Mouse (Mus musculus) frontal cortex, adult (tissue): ENCODE data around the gene Fbxw4.

Experiments used
- ATAC-seq: cut with Nextera tagmentation; 2 replicates; pipeline ENCODE4 v1.9.2; 2017; ENCODE audit warnings: mild to moderate bottlenecking, moderate library complexity, mixed read lengths; ENCODE audit not compliant: low TSS enrichment

The Fbxw4 gene

GRCm38 (mm10) chr19:45615415-45616213, 44.5 kb downstream of the Fbxw4 start:
- ATAC-seq: peak; percentile 23; the same call in 1 of the 2 replicates

DNA sequence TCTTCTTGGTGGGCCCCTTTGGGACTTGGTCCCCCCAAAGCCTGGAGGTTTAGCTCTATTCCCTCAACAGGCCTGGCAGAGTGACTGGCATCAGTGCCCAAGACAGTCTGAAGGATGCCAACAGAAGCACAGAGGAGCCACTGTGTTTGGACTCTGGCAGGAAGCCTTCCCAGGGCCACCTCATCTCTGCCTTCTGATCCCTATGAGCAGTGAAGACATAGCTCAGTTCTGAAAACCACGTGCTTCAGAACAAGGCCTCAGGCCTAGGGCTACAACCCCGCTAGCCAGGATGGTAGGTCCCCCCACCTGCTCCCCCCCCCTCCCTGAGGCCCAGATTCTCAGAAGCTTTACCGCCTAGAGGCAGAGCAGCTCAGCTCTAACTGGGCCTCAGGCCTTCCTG, 45.2 kb downstream of the Fbxw4 start:
- ATAC-seq: peak; percentile 9; the same call in 1 of the 2 replicates

GRCm38 (mm10) chr19:45614375-45614774, 45.7 kb downstream of the Fbxw4 start:
- ATAC-seq: no peak

GRCm38 (mm10) chr19:45610823-45611222, 49.3 kb downstream of the Fbxw4 start:
- no peak for ATAC-seq

- ATAC-seq: no peak
Observed at GRCm38 (mm10) chr19:45608648-45609339, 51.3 kb downstream of the Fbxw4 start.

DNA sequence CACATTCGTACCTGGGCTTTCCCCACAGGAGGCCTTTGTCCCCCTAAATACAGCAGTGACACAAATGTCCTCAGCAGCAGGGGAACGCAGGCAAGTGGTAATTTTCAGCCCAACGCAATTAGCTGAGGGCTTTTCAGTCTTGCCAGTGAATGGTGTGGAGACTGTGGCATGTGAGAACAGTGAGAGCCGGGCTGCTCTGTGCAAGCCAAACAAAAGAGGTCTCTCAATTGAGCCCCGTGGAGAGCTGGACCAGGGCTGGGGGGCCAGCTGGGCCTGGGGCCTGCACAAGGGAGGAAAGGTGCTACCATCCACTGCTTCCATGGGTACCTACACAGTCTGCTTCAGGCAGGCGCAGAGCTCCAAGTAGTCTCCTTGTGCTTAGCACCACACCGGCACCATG, 52.6 kb downstream of the Fbxw4 start:
- no peak for ATAC-seq

- no peak for ATAC-seq
Observed at GRCm38 (mm10) chr19:45606701-45607100, 53.4 kb downstream of the Fbxw4 start.

DNA sequence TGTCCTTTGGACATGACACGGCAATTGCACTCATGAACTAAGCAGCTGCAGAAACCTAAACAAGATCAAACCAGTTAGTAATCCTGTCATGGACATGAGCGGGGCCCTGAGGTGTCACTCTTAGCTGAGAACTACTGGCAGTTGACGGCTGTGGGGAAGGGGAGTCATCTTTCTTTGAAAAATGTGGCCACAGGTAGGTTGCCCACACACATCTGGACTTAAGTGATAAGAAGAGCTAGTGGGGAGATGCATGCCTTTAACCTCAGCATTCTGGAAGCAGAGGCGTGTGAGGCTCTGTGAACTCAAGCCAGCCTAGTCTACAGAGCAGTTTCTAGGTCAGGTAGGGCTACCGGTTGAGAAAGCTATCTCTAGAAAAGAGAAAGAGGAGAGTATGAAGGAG, 57.5 kb downstream of the Fbxw4 start:
- ATAC-seq: no peak

DNA sequence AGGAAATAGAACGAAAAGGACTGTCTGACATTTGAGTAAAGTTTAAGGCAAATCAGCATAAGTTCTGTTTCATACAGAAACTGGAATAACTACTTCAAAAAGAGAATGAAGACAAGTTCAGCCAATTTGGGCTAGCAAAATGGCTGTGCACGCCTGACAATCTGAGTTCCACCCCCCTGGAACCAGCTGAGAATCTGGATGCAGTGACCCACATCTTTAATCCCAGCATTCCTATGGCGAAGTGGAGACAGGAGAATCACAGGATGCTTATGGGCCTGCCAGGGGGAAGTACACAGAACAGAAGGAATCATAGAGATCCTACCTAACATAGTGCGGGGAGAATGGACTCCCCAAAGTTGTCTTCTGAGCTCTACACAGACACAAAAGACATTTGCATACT, 63.0 kb downstream of the Fbxw4 start:
- ATAC-seq: no peak

- ATAC-seq: no peak
Observed at GRCm38 (mm10) chr19:45596434-45596833, 63.7 kb downstream of the Fbxw4 start.

DNA sequence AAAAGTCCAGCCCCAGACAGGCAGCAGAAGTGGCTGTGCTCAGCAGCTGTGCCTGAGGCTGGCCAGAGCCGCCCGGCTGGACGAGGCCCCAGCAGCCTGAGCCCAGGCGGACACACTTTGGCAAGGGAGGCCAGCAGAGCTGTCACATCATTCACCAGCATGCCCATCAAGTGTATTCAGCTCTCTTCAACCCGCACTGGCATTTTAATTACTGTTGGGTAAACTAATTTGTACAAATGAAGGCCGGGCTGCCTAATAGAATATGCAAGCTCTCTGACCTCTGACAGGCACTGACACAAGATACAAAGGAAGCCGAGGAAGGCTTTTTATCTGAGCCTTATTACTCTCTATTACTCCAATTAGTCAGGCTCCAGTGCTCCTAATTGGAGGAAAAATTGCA, 64.1 kb downstream of the Fbxw4 start:
- ATAC-seq: no peak

GRCm38 (mm10) chr19:45595481-45595880, 64.6 kb downstream of the Fbxw4 start:
- ATAC-seq: no peak

- no peak for ATAC-seq
Observed at GRCm38 (mm10) chr19:45594079-45594478, 66.0 kb downstream of the Fbxw4 start.

DNA sequence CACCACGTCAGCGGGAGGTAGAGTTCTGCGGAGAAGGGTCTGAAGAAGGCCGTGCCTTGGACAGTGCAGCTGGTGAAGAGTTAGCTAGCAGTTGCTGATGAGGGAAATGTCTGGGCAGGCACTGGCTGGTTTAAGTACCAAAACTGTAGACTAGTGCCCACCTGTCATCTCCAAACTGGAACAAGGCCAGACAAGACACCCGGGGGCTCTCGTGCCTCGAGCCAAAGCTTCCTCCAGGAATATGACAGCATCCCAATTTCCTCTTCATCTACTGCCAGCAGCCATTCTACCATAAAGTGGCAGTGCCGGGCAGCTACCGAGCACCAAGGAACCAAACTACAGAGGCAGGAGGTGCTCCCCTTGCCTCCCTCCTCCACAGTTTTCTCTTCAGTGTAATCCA, 67.2 kb downstream of the Fbxw4 start:
- no peak for ATAC-seq

GRCm38 (mm10) chr19:45591704-45592103, 68.4 kb downstream of the Fbxw4 start:
- no peak for ATAC-seq

- no peak for ATAC-seq
Observed at GRCm38 (mm10) chr19:45589761-45590160, 70.4 kb downstream of the Fbxw4 start.

DNA sequence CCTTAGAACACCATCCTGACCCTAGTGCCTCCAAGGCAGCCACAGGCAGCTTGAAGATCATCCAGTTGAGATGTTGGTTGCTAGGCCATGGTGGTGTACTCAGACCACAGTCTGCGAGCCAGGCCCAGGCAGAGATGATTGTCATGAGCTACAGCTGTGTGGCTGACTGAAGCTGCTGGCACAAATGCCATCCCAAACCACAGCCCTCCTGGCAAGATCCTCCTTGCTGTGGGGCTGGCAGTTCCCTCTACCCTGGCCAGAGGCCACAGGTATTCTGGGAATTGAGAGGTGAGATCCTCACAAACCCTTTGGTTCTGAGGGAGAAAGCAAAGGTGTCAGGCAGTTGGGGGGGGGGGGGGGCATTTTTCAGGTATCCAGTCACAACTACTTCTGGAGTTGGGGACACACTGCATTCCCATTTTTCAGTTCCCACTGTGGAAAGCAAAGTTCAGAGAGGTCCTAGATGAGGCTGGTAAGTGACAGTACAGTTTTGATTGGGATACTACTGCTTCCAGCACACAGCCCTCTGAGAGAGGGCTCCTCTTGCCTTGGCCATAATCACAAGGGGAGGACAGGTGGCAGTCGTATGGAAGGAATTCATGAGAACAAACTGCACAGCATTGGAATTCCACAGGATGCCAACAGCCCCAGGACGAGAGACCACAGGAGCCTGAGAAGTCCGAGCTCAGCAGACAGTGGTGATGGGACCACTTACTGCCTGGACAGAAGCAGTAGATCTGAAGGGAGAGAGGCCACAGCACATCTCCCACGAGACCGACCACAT, 72.4 kb downstream of the Fbxw4 start:
- ATAC-seq: no peak

GRCm38 (mm10) chr19:45586850-45587249, 73.3 kb downstream of the Fbxw4 start:
- no peak for ATAC-seq

- no peak for ATAC-seq
Observed at GRCm38 (mm10) chr19:45584856-45585620, 75.1 kb downstream of the Fbxw4 start.

DNA sequence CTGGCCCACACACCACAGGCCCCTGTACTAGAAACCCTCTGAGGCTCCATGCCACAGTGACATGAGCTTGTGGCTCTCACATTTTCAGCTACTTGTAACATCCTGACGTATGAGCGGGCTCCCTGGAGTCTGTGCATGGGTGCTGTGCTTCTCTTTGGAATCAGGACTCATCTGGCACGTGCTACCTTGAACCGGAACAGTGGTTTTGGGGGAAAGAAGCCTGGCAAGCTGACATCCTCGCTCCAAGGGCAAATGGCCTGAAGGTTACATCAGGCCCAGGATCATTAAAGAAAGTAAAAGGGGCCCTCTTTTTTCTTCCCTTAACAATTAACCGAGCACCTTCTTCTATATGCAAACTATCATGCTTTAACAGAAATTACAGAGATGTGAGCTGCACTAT, 77.0 kb downstream of the Fbxw4 start:
- ATAC-seq: no peak

DNA sequence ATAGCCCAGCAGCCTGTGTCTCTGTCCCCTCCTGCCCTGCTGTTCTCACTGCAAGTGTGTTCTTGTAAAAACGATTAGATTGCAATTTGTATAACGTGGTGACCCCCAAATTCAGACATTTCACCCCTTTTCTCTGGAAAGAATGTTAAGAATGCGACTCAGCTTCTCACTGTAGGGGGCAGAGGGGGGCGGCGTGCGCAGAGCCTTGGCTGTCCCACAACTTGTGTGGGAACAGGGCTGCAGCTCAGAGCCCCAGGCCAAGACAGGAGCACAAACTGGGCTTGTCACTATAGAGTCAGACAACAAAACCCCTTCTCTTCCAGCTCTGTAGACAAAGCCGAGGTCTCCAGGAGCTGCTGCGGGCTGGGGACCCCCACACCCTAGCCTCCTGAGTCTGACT, 78.0 kb downstream of the Fbxw4 start:
- no peak for ATAC-seq

DNA sequence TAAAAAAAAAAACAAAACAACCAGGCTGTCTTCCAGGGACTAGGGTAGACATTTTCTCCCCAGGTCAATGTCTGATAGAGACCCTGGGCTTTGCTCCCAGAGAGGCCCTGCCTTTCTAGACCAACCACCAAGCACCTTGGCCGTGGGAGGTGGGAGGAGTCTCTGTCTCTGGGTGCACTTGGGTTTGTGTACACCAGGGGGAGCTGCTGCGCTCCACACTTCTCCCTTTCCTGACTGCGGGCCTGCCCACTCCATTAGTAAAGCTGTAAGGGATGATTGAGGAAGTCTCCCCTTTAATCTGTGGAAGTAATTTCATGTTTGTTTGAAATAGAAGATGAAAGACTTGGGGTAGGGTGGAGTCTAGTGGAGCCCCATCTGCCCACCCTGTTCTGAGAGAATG, 78.9 kb downstream of the Fbxw4 start:
- ATAC-seq: no peak
